Mouse (Mus musculus) cerebellum, postnatal 10 days (tissue): ENCODE data around the gene Ddah1.

Experiments used
- DNase-seq, 2 experiments: peaks; one replicate each; pipeline ENCODE4 v3.0.0; 2021; ENCODE audit warnings: mixed read lengths in 2 of 2

Ddah1 gene

DNA sequence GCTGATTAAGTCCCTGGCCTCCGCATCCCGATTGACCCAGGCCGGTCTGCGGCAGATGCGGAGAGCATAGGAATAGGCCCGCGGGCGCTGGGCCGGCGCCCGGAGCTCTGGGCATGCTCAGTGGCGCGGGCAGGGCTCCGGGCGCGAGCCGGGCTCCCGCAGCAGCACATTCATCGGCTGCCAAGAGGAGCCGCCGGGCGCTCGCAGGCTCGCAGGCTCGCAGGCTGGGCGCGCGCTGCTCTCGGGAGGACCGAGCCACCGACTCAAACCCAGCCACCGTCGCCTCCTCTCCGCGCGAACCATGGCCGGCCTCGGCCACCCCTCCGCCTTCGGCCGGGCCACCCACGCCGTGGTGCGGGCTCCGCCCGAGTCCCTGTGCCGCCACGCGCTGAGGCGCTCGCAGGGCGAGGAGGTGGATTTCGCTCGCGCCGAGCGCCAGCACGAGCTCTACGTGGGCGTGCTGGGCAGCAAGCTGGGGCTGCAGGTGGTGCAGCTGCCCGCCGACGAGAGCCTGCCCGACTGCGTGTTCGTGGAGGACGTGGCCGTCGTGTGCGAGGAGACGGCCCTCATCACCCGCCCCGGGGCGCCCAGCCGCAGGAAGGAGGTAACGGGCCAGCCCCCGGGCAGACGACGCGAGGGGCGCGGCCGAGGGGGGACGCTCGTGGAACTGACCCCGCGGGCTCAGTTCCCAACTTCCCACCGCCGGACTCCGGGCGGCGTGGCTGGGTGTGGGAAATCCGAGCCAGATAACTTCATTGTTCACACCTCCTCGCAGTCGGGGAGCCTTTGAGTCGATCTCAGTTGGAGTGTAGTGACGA lies at the start of gene Ddah1:
TSS of gene Ddah1 (plus strand) at position 115 of the 818 bp plus-strand sequence.
- DNase-seq, result peak; percentile 79 to 89

DNA sequence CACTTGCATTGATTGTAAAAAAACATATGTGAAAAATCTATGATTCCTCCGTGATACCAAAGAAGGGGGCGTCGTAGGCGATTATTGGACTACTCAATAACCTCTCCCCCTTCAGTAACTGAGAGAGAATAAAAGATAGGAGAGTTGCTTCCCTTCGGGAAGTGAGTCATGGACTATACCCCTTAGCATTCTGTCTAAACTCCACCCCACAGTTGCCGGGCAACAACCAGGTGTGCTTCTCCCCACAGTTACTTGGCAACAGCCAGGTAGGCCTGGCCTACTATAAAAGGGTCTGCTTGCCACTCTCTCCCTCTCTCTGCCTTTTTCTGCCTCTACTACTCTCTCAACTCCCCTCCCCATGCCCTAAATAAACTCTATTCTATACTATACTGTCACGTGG lies 42.6 kb upstream of the Ddah1 start:
- DNase-seq, result no peak

DNA sequence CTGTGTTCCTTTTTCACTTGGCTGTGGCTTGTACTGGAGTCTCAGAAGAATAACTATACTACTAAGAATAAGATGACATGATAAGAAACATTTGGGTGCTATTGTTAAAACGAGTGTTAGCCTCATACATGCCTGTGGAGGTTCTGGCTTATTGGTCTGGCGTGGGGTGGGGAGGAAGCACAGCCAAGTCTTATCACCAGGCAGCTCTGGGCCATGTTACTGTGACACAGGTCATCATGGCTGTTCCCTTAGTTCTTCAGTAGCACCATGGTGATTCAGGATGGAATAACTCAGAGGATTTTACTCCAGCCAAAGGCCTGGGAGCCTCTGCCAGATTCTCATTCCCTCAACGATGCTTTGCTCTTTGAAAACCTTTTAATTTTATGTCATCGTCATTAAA lies 38.8 kb upstream of the Ddah1 start:
- no peak for DNase-seq

DNA sequence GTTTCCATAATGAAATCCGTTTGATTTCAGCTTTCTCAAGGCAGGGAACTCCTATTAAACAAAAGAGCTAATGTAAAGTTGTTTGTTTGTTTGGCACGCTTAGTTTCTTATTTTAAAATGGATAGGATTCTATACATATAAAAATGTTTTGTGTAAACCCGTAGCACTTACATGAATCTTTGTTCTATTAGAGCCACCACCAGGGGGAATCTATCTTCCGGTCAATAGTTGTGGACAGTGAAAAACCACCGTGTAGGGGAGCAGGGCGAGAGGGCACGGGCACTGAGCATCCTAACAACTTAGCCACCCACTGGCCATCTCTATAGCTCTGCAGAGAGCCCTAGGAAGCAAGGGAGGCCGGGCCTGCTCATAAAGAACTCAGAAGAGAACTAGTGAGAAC lies 33.4 kb upstream of the Ddah1 start:
- DNase-seq, result no peak

DNA sequence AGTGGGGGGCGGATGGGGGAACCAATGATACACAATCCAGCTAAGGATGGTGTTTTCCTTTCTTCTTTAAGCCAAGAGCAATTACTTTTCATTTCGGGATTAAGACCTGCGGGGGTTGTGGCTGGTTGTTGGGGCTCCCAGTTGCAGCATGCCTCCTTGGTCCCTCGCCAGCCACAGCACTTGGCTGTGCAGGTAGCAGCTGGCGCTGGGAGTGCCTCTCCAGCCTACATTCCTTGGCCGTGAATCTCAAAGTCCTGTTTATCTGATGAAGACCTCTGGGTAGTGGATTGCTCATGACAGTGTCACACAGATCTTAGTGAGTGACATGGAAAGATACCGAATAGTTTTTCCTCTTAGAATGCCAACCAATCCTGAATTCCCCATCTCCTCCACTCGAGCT lies 30.1 kb upstream of the Ddah1 start:
- DNase-seq, result peak; percentile 32 to 50

DNA sequence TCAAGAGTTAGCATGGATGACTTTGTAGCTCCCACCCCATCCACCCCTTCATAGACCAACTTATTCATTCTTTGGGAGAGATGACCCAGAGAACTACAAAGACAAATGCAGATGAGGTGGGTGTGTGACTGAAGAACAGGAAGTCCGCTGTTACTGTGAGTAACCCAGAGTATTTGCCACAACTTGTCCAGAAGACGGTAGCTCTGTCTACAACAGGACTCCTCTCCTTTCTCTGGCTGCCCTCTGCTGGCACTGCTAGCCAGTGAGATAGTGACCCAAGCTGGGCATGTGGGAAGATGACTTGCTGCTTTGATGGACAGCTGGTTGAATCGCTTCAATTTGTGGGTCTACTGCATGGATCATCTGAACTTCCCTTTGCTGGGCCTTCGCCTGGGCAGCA lies 28.9 kb upstream of the Ddah1 start:
- peak; percentile 33 to 59 for DNase-seq

DNA sequence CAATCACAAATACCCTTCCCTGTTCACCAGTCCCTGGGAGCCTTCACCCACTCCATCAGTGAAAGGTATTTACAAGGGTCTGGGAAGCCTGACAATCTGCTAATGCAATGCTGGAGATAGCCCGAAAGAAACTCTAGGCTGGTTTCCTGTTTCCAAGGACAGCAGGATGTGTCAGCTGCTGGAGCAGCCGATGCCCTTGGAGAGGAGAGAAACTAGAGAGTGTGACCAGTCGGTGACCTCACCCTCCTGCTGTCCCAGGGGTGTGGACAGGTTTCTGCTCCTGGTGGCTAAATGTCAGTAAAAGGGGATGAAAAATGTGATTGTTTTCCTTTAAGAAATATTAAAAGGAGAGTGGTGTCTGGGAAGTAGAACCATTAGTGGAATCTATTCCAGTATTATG lies 28.4 kb upstream of the Ddah1 start:
- DNase-seq, result no peak

DNA sequence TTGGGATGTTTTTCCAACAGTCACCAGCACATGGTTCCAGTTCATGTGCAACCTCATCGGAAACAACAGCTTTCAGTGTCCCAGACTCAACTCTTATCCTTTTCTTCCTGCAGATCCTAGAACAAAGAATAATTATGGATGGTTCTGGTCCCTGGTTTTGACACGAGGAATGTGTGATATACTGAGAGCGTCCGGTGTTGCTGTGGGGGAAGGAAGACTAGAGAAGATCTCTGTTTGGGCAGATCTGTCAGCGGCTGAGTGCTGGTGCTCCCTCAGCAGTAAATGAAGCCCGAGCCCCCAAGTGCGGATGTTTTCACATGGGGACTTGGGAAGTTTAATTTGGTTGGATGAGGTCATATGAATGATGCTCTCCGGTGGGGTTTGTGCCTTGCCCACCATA lies 23.6 kb upstream of the Ddah1 start:
- no peak for DNase-seq

DNA sequence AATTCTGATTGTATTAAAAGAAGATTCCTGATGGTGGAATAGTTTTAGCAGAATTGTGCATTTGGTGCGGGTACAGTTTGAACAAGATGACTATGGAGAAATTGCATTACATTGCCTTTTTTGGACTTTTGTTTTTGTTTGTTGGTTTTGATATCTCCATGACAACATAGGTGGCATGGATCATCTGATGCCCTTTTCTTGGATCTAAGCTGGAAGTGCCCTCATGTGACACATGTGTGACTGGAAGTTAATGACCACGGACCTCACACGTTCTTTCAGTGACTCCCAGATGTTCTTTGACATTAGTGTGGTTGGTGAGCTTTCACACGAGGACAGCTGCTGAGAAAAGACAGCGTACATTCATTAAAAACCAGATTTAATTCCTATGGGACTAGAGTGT lies 21.9 kb upstream of the Ddah1 start:
- no peak for DNase-seq

DNA sequence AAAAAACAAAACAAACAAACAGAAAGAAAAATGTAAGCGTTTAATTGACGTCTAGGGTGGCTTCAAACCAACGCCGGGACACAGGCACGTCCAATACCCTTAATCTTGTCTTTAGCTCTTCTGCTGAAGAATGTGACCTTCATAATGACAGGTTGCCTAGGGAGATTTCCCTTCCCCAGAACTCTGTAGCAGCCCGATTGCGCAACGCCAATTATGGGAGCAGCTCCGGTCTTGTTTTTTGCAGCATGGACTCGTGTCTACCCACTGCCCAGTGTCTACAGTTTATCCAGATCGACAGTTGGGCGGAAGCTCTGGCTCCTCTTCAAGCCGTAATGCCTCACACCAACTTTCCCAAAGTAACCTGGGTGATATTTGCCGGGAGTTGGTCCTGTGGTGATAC lies 19.8 kb upstream of the Ddah1 start:
- no peak for DNase-seq

DNA sequence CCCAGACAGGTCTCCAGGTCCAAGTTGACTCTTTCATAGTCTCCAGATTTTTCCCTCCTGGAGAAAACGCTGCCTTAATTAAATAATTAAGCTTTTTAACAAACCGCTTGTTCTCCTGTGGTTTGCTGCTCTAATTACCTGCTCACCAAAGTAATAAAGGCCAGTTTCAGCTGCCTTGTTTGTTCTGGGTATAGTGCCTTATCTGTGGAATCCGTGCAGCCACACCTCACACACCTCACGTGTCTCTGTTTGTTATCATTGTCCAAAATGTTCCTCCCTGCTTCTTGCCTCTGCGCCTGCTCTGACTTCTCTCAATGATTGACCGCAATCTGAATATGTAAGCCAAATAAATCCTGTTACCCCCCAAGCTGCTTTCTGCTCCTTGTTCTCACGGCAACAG lies 18.6 kb upstream of the Ddah1 start:
- no peak for DNase-seq

DNA sequence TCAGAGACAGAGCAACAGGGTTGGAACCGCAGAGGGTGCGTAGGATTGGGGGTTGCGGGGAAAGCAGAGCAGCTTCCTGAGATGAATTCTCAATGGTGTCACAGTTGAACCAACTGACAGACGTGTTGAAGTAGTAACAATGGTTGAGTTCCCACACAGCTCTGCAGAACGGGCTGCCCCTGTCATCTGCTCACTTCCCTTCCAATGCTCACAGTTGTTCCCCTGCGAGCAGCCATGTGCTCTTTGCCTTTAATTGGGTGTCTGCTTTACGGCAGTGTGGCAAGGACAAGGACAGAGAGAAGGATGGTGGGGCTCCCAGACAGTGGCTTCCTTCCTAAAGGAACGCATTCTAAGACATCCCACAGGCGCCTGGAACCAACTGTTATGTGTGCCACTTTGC lies 15.4 kb upstream of the Ddah1 start:
- no peak for DNase-seq

DNA sequence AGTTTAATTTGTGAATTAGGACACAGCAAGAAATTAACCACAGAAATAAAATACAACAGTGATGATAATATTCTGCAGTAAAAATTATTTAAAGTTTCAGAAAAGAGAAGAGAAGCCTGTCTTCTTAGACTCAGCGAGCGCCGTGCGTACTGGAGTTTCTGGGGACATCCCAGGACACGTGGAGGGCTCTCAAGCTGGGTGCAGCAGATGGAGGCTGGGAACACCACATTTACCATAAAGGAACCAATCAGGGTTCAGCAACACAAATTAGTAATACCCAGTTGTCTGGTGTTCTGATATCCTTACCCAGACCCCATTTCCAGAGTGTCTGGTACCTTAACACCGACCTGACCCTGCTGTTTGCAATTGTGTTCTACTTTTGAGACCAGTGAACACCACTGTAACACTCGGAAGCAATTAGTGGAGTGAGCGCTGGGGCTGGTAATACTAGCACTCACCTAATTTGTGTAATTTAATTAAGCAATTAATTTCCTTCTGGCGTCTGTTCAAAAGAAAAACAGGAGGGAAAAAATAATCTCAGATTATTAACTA lies 14.9 kb upstream of the Ddah1 start:
- DNase-seq, result no peak

DNA sequence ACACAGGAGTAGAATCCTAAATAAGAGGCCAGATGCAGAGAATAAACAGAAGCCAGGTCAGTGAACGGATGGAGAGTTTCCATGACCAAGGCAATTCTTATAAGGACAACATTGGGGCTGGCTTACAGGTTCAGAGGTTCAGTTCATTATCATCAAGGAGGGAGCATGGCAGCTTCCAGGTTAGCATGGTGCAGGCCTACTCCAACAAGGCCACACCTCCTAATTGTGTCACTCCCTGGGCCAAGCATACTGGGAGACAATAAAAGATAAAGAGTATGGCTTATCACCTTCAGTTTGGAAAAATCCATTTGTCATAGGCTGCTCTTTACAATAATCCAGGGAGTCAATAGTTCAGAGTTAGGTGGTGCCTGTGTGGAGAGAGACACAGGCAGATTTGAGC lies 9.8 kb upstream of the Ddah1 start:
- no peak for DNase-seq

DNA sequence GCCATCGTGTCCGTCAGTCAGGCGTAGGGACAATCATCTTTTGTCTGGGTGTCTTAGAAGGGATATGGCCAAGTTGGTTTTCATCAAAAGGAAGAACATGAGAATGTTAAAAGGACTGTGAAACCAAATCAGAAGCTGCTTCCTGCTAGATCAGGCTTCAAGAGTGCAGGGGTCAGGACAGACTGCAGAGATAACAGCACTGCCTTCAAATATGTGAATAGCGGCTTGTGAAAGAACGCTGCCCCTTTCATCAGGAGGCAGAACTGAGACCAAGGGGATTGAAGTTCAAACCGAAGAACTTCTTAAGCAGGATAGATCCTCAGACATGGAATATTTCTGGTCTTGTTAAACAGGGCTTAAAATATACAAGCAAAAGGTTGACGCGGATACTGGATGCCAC lies 2.0 kb upstream of the Ddah1 start:
- DNase-seq, result no peak

DNA sequence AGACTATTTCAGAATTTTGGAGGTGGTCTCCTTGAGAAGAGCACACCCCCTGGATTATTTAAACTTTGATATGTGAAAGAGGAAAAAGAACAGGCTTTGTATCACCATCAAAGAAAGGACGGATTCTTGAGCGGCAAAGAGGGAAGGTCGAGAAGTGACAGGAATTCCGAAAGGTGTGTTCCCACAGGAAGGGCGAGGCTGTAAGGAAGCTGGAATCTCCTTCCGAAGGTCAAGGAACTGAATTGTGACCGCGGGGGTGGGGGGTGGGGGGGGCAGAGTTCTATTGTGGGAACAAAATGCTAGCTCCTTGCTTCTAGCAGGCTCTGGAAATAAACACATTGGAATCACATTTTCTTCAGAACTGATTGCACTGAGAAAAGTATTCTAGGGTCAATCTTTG lies 1.3 kb upstream of the Ddah1 start:
- DNase-seq, result no peak

DNA sequence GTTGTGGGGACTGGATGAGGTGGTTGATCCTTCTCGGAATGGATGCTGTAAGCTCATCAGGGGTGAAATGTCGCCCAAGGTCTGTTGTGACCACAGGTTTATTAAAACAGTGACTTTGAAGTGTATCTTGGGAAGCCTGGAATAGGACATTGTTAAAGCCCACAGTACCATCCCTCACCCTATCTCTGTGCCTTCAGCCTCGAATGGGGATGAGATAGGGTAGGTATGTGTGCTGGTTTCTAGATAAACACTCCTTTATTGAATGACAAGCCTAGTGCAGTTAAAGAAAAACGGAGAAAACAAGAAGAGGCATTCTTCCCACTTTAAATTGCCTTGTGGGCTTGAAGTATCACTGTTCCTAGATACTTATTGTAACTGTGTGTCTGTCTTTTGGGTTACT lies 631 bp upstream of the Ddah1 start:
- no peak for DNase-seq

DNA sequence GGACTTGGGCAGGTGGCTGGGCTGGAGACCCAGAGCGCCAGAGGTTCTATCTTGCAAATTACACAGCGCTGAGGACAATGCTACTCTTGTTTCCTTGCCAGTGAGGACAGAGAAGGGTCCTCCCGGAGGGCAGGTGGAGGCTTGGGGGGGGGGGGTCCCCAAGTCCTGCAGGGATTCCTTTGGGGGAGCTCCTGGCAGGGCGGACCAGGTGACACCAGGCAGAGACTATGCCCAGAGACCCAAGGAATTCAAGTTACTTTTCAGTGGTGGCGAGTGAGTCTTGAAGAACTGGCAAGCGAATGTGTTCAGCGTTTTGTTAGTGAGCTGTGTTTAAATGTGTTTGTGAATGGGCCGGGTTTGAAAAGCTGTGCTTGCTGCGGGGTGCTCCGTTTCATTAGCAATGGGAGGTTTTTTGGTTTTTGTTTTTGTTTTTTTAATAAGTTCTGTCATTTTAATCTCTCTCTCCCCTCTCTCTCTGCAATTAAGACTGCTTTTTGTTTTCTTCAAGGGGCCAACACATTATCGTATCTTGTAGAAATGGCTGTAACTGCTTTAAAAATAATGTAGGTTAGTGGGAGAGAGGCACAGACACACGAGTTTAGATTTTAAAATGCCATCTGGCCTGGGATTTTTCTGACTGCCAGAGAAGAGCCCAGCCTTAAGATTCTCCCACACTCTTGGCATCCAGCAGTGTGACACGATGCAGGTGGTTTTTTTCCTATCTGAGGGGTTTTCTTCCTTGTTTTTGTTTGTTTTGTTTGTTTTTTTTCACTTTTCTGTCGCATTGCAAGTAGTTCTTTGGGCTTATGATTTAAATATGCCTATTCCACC lies 1.1 kb downstream of the Ddah1 start:
- DNase-seq, result peak; percentile 25 to 38

DNA sequence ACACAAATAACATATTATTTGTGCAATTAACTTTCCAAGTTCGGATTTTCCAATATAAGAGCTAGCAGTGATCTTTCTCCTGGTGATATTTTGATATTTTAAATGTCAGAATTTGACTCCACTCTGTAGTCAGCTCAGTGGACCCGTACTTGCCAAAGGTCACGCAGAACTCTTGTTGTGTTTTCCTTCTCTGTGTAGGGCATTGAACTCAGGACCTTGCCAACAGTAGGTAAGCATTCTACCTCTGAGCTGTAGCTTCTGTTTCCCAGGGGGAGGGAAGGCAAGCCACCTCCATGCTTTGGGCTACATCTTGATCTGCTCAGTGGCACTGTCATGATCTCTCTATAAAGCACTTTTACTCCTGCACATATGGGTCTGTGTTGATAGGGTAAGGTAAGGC lies 2.1 kb downstream of the Ddah1 start:
- no peak for DNase-seq

DNA sequence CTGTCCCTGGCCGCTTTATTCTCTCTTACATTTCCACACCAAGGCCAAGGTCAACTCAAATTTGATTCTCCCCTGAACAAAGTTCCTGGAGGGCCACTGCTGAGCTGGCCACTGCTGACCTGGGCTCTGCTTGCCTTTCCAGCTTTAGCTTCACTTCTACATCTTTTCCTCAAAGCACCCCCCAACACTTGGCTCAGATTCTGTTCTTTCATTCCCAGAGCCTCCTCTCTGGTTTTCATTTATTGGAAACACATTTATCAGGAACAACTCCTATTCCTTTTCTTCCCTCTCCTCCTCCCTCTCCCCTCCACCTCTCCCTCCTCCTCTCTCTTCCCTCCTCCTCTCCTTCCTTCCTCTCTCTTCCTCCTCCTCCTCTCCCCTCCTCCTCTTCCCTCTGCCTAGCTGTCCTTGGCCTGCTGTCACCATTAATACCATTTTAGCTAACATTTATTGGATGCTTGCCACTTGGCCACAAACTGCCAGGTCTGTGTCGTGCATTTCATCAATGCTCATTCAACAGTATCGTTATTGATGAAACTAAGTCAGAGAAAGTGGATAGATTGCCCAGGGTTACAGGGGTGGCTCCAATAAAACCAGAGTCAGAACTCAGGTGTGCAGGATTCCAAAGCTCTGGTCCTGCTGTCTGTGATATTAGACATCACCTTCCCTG lies 3.2 kb downstream of the Ddah1 start:
- DNase-seq, result peak in 1 of 2 experiments; percentile 24

DNA sequence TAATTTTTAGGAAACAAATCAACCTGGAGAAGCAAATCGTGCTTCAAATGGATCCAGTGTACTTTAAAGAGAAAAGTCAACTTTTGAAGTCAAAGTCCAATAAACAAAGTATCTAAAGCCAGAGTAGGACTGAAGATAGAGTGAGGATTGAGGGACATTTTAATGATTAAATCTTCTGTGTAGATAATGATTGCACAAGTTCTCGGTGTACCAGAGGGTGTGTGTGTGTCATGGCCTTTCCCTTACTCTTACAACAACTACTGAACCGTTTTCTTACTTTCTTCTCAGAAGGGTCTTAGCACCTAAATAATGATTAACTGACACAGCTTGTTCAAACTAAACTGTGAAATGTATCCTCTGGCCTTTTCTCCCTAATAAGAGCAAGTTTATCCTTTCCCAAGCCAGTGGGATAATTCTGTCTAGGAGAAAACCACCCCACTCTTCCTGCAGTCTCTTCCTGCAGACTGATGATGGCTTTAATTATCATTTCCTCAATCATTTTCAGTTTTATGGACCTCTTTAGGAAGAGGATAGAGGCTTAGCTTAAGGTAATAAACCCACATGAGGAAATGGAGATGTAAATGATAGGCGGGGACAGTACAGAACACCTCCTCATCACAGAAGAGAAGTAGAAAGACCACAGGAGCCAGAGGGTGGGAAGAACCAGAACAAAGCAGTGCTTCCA lies 4.6 kb downstream of the Ddah1 start:
- no peak for DNase-seq

DNA sequence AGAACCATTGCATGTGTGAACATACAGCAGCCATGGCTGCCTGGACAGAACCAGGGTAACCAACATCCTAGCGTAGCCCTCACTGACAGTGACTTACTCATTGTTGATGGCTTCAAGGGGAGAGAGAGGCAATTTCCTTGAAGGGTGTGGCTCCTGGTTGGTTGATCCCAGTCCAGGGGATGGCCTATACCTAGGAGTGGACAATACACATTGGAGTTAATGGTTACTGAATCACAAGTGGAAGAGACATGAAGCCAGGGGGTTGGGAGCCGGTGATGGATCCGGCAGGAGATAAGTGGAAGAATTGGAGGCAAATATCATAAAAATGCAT lies 5.1 kb downstream of the Ddah1 start:
- no peak for DNase-seq

DNA sequence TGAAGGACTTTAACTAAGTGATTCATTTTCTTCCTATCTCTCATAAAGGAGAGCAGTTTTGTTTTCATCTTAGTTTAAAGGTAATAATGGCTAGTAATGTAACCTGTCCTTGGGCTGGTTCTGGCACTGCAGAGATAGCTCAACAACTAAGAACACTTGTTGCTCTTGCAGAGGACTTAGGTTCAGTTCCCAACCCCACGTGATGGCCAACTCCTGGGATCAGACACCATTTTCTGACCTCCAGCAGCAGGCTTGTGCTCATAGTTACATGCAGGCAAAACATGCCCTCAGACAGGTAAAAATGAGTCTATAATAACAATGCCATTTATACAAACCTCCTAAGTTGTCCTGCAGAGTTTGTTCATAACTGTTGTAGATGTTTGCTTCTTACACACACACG lies 5.9 kb downstream of the Ddah1 start:
- no peak for DNase-seq
